Mouse (Mus musculus) left cerebral cortex, adult 18-20 months (tissue): ENCODE results near the gene Mmp28. TPM values are rescaled to one million over a fixed set of nuclear protein-coding genes. Genes with fewer than 3 reads are reported as not detected.

Experiments used
- DNase-seq, 2 experiments: peaks; one replicate each; pipeline ENCODE4 v3.0.0; 2021 to 2022; ENCODE audit warnings: low spot score in 2 of 2, mixed read lengths in 1 of 2
- total RNA-seq, 2 experiments: library from RNA; stranded (reverse); gene quantifications; 2 replicates each; pipeline ENCODE4 v1.2.3; 2021

Mmp28 gene
- total RNA-seq, 2 experiments from 2014 or later = 2.5 to 3.9 TPM

- no peak for DNase-seq
These were observed 14.6 kb downstream of the Mmp28 start for GRCm38 (mm10) chr11:83448021-83448926.

GRCm38 (mm10) chr11:83447612-83448011 lies 15.3 kb downstream of the Mmp28 start:
- no peak for DNase-seq

DNA sequence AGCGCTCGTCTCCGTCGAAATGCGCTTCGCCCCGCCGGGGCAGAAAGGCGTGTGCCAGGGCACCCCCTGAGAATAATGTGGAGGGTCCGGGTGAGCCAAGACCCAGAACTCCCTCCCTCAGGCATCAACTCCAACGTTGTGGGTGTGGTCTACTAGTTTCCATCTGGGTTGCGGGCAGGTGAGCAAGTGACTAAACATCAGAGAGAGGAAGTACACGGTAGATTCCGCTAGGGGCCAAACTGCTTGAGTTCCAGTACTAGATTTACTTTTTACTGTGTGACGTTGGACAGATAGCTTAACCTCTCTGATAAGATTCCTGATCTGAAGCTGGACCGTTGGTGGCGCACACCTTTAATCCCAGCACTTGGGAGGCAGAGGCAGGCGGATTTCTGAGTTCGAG lies 17.9 kb downstream of the Mmp28 start:
- DNase-seq = no peak

- DNase-seq = no peak
These were observed 19.0 kb downstream of the Mmp28 start for GRCm38 (mm10) chr11:83443824-83444223.

DNA sequence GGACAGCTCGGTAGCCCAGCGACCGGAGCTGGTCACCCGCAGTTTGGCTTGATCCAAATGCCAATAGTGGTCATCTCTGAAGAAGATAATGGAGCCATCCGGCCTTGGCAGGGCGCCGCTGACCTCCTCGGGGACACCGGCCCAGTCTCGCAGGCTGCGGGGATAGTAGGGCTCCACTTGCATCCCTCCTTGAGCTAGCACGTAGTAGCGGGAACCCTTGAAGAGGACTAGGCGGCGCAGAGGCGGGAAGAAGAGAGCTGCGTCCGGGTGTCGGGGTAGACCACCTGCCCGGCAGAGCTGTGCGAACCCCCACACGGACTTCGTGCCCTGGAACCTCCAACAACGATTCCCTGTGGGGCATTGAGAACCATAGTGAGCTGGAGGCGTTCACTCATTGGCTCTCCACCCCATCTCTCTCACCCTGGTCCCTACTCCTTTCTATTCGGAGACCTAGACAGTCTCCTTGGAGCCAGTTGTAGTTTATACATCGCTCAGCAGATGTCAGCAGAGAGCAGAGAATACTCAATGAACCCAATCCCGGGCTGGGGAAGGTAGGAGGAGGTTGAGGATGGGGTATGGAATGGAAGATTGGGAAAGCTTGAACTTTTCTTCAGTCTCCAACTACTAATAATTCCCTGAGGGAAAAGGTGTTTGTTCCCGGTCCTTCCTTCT lies 20.1 kb downstream of the Mmp28 start:
- DNase-seq = peak; percentile 78 to 85

DNA sequence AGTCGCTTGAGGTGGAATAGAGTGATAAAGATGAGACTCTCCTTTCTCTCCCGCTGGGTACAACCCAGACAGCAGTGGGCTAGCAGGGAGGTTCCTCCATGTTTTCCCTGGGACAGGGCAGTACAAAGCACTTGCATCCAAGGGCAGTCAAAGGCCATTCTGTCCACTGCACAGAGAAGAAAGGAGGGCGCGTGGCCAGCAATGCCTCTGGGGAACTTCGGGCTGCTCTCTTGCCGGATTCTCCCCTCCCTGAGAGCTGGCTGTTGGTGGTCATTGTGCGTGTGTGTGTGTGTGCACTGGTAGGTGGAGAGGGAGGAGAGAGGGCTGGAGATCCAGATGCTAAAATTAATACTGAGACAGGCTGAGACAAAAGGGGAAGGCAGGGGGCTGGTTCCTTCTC lies 21.6 kb downstream of the Mmp28 start:
- DNase-seq = no peak

GRCm38 (mm10) chr11:83440081-83441064 lies 22.5 kb downstream of the Mmp28 start:
- peak; percentile 84 to 86 for DNase-seq

DNA sequence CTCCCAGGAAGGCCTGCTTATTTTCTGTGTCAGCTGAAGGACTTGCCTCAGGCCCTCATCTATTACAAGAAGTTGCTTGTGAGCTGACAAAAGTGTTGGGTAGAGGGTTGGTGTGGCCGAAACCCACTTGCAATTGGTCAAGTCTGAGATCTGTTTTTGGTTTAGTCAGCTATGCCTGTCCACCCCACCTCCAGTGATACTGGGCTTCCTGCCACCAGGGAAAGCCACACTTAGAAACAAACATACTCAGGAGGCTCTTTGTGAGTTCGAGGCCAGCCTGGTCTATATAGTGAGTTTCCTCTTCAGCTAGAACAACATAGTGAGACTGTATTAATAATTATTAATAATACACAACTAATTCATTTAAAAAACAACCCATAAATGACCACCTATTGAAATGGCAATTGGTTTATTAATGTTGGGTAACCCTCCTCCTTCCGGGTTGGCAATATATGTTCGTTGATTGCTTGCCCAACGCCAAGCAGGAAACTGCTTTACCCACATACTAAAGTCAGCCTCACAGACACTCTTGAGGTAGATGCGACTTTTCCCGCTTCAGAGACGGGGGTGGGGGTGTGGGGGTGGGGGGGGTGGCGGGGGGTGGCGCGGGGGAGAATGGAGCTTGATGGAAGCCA lies 23.3 kb downstream of the Mmp28 start:
- DNase-seq = no peak

- DNase-seq = no peak
These were observed 25.5 kb downstream of the Mmp28 start, which contains the start of gene 1700020L24Rik for GRCm38 (mm10) chr11:83437377-83437776. Gene 1700020L24Rik (plus strand): TSS chr11:83437677.

DNA sequence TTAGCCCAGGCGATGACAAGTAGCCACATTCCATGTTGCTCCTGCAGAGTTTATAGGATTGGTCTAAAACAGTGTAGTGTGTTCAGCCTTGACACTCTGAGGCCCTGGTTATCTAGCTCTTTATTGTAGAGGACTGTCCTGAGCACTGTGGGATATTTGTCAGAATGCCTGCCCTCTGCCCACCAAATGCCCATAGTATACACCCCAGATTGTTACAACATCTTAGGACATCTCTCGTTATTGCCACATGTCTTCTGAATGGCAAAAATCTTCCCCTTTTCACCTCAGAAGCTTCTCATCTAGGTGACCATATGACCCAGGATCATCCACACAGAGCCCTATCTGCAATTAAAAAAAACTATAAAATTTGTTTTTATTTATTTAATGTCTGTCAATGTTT lies 30.3 kb downstream of the Mmp28 start:
- no peak for DNase-seq

GRCm38 (mm10) chr11:83429355-83429754 lies 33.5 kb downstream of the Mmp28 start, which contains the start of gene Gas2l2:
Gene Gas2l2 (minus strand): TSS chr11:83429455.
- DNase-seq = no peak

DNA sequence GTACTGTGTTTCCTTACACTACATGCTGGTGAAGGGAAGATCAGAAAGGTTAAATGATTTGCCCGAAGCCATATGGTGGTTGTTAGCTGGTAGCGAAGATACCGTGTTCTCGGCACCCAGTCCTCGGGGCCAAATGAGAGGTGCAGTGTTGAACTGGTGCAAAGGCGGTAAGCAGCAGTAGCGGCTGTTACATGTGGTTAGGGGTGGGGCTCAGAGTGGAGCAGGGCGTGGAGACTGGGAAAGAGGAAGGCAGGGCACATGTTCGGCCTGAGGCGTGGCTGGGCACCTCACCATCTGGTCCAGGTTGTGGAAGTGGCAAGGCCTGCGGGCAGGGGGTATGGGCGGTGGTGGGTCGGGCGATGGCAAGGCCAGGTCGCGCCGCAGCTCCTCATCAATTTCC lies 35.9 kb downstream of the Mmp28 start:
- no peak for DNase-seq

- DNase-seq = peak; percentile 78 to 86
These were observed 38.2 kb downstream of the Mmp28 start for GRCm38 (mm10) chr11:83424681-83425080.

GRCm38 (mm10) chr11:83421305-83421704 lies 41.6 kb downstream of the Mmp28 start:
- no peak for DNase-seq

- no peak for DNase-seq
These were observed 42.5 kb downstream of the Mmp28 start for GRCm38 (mm10) chr11:83420338-83420737.

- peak; percentile 67 to 74 for DNase-seq
These were observed 44.3 kb downstream of the Mmp28 start for GRCm38 (mm10) chr11:83418566-83418965.

DNA sequence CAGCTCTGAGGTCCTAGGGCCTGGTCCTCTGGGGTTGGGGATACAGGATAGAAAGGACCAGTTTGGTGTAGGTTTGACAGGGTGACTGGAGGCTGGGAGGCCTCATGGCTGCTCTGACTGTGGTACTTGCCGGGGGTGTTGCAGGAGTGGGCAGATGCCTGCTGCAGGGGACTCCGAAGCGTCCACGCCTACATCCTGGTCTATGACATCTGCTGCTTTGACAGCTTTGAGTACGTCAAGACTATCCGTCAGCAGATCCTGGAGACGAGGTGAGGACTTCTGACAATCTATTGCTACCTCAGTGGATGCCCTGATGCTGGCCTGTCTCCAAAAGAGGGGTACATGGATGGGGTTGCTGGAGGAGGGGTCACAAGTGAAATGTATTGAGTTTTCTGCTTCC lies 45.2 kb downstream of the Mmp28 start:
- DNase-seq = peak; percentile 50 to 63

DNA sequence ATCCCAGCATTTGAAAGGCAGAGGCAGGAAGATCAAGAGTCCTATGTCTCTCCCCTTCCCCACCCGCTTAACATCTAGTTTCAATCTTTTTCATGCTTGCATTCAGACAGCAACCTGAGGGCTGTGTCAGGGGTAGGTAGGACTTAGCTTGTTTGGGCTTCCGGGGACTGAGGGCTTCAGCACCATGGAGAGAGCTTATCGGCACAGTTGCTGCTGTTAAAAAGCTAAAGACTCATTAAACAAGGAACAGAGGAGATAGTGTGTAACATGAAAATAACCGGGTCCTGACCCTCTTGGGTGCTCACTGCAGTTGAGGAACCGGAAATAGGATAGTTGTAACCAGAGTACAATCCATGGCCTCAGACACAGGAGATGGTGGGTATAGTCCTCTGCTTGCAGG lies 45.8 kb downstream of the Mmp28 start:
- no peak for DNase-seq

- DNase-seq = no peak
These were observed 52.4 kb downstream of the Mmp28 start for GRCm38 (mm10) chr11:83410510-83410909.

GRCm38 (mm10) chr11:83409792-83410291 lies 53.0 kb downstream of the Mmp28 start:
- no peak for DNase-seq
